Mouse (Mus musculus) kidney, postnatal 25 days (tissue): ENCODE data around the gene Unc13b.
A peak's percentile ranks its signal among the peaks of the same experiment; 100 is the strongest.

Source experiments
- DNase-seq, 2 experiments: peaks; one replicate each; pipeline ENCODE4 v3.0.0; 2021; ENCODE audit warnings: mixed read lengths in 2 of 2

Gene Unc13b

GRCm38 (mm10) chr4:43233489-43233888 is 174.7 kb downstream of the Unc13b start:
- no peak for DNase-seq

- DNase-seq, result no peak
Measured at GRCm38 (mm10) chr4:43236898-43237297, 178.1 kb downstream of the Unc13b start.

- no peak for DNase-seq
Measured at GRCm38 (mm10) chr4:43240716-43241115, 182.0 kb downstream of the Unc13b start.

GRCm38 (mm10) chr4:43244022-43244421 is 185.3 kb downstream of the Unc13b start:
- DNase-seq, result no peak

GRCm38 (mm10) chr4:43245776-43246175 is 187.0 kb downstream of the Unc13b start:
- DNase-seq, result no peak

GRCm38 (mm10) chr4:43248026-43248425 is 189.3 kb downstream of the Unc13b start:
- no peak for DNase-seq

- DNase-seq, result no peak
Measured at GRCm38 (mm10) chr4:43248909-43249308, 190.2 kb downstream of the Unc13b start.

GRCm38 (mm10) chr4:43251269-43251668 is 192.5 kb downstream of the Unc13b start:
- DNase-seq, result no peak

GRCm38 (mm10) chr4:43257040-43257439 is 198.3 kb downstream of the Unc13b start:
- DNase-seq, result no peak

- DNase-seq, result no peak
Measured at GRCm38 (mm10) chr4:43258556-43258955, 199.8 kb downstream of the Unc13b start.

GRCm38 (mm10) chr4:43259435-43259834 is 200.7 kb downstream of the Unc13b start:
- no peak for DNase-seq

- DNase-seq, result peak; percentile 55 to 57
Measured at GRCm38 (mm10) chr4:43260096-43260495, 201.3 kb downstream of the Unc13b start.

GRCm38 (mm10) chr4:43262821-43263220 is 204.1 kb downstream of the Unc13b start:
- DNase-seq, result no peak

GRCm38 (mm10) chr4:43266146-43266545 is 207.4 kb downstream of the Unc13b start:
- DNase-seq, result no peak

GRCm38 (mm10) chr4:43266623-43267322 is 208.0 kb downstream of the Unc13b start, which contains the start of gene Atp8b5:
TSS of gene Atp8b5 (plus strand) at chr4:43267159.
- DNase-seq, result peak; percentile 91 to 92

- DNase-seq, result no peak
Measured at GRCm38 (mm10) chr4:43267323-43267658, 208.5 kb downstream of the Unc13b start.

- no peak for DNase-seq
Measured at GRCm38 (mm10) chr4:43285476-43285875, 226.7 kb downstream of the Unc13b start.

- no peak for DNase-seq
Measured at GRCm38 (mm10) chr4:43287305-43287704, 228.6 kb downstream of the Unc13b start.

- DNase-seq, result no peak
Measured at GRCm38 (mm10) chr4:43294001-43294400, 235.2 kb downstream of the Unc13b start.

- peak in 1 of 2 experiments; percentile 35 for DNase-seq
Measured at GRCm38 (mm10) chr4:43309696-43310338, 251.1 kb downstream of the Unc13b start.
